ENCODE assay signal across 23 mouse cellular contexts in genomic region chr19:60029720-60030119, GRCm38 (mm10).
"Had no signal": no experiment of that assay in that cellular context is flagged by ENCODE, and none has a peak within 500 bp of the region (broad histone marks: within the 10 kb centered on the region; RNA-seq: fewer than 3 reads in every experiment).

No protein-coding gene starts in this region.

- H3K4me2 ChIP-seq: heart, embryonic 11.5 days; heart, embryonic 13.5 days; heart, embryonic 15.5 days; hindbrain, embryonic 13.5 days; hindbrain, embryonic 15.5 days; intestine, embryonic 15.5 days; limb, embryonic 12.5 days; liver, embryonic 11.5 days; liver, embryonic 13.5 days; liver, embryonic 15.5 days had no signal

- H3K4me1 ChIP-seq: intestine, embryonic 15.5 days; limb, embryonic 12.5 days; liver, embryonic 13.5 days; liver, embryonic 15.5 days had no signal

- H3K27ac ChIP-seq: heart, adult 2 months; heart, embryonic 13.5 days; heart, embryonic 15.5 days; intestine, embryonic 15.5 days; layer of hippocampus, adult 2 months; left cerebral cortex, adult 2 months; limb, embryonic 10.5 days; limb, embryonic 12.5 days; liver, embryonic 13.5 days; liver, embryonic 15.5 days had no signal

- H3K9ac ChIP-seq: forebrain, postnatal 0 days; heart, embryonic 13.5 days; heart, embryonic 15.5 days; hindbrain, embryonic 13.5 days; hindbrain, embryonic 15.5 days; intestine, embryonic 15.5 days; limb, embryonic 12.5 days; liver, embryonic 13.5 days; liver, embryonic 15.5 days had no signal

- ATAC-seq: forebrain, postnatal 0 days; inflammation-experienced regulatory T-cells, adult 6 months; intestine, embryonic 15.5 days; intestine, postnatal 0 days had no signal

- H3K4me3 ChIP-seq: heart, adult 2 months; heart, embryonic 13.5 days; heart, embryonic 15.5 days; hindbrain, embryonic 13.5 days; hindbrain, embryonic 15.5 days; intestine, embryonic 15.5 days; layer of hippocampus, adult 2 months; left cerebral cortex, adult 2 months; limb, embryonic 10.5 days; limb, embryonic 12.5 days; liver, embryonic 13.5 days; liver, embryonic 15.5 days had no signal

- H3K9me3 ChIP-seq: heart, embryonic 13.5 days; heart, embryonic 15.5 days; hindbrain, embryonic 13.5 days; hindbrain, embryonic 15.5 days; intestine, embryonic 15.5 days; limb, embryonic 10.5 days; limb, embryonic 12.5 days; liver, embryonic 13.5 days; liver, embryonic 15.5 days had no signal

- DNase-seq: forebrain, postnatal 0 days; gastrocnemius, postnatal 14 days; gastrocnemius, postnatal 36 days; heart, adult 11 months; kidney, adult 18-20 months; kidney, postnatal 10 days; liver; liver, embryonic 13.5 days had no signal

- H3K27me3 ChIP-seq: heart, embryonic 13.5 days; heart, embryonic 15.5 days; hindbrain, embryonic 13.5 days; hindbrain, embryonic 15.5 days; intestine, embryonic 15.5 days; limb, embryonic 12.5 days; liver, embryonic 13.5 days; liver, embryonic 15.5 days had no signal

- H3K36me3 ChIP-seq: heart, embryonic 13.5 days; heart, embryonic 15.5 days; hindbrain, embryonic 13.5 days; hindbrain, embryonic 15.5 days; intestine, embryonic 15.5 days; limb, embryonic 10.5 days; limb, embryonic 12.5 days; liver, embryonic 13.5 days; liver, embryonic 15.5 days had no signal
